Mouse (Mus musculus): ENCODE measurements around the gene Spem2. TPM values are rescaled to one million over a fixed set of nuclear protein-coding genes. Genes with fewer than 3 reads are reported as not detected.

The Spem2 gene
- not detected for polyA plus RNA-seq (2017; shearing (Covaris generic))

GRCm38 (mm10) chr11:69818365-69818764, at the start of gene Spem2:
TSS of gene Spem2 (minus strand) at chr11:69818465.

DNA sequence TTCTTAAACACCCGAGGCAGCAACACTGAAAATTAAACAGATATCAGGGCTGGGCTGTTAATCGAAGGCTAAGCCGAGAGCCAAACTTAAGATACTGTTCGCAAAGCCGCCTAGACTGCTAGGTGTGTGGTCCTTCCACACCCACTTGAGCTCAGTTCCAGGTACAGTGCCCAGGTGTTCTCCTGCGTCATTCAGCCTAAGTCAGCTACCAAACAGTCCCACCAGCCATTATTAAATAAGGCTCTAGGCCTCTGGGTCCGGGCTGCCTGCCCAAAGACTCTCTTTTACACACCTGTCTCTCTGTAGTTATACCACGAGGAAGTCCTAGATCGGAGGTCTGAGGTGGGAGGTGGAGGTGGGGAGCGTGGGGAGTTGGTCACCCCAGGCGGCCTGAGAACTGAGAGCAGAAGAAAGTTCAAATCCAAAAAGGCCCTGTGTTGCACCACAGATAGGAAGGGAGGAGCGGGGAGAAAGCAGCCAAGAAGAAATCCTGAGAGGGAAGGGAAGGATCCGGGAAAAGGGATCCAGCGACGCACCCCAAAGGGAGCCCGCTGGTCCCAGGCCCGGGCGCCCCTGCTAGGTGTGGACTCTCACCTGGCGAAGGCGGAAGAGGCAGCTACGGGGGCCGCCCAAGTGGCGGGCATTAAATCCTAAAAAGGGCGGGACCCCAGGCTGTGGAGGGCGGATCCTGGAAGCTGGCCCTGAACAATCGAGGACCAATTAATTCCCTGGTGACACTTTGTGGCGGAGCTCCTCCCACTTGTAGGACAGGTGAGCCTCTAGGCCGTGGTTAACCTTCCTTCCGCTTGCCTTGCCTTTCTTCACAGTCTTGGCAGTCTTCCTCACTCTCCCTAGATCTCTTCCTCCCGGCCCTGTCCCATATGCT, 40.1 kb upstream of the Spem2 start, which contains the start of gene Tnk1:
Gene Tnk1 (minus strand): TSS at position 618 of the 886 bp plus-strand sequence.

DNA sequence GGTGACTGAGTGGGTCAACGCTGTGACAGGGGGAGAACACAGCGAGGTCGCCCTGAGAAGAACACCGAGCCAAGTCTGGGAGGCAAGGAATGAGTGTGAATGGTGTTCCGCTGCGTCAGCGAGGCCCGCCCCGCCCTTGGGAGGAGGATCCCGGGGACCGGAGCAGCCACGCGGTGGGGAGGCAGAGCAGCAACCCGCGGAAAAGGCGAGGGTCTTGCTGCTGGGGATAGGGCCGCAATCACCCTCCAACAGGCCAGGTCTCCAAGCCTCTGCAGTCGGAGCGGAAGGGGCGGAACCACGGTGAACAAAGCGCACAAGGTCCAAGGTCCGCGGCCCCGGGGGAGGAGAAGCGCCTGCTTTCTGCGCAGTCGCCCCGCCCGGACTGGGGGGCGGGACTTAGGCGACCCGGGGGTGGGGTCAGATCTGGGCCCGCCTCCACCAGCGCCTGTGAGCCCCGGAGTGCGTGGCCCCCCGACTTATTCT, 28.0 kb upstream of the Spem2 start, which contains the start of gene Plscr3:
Gene Plscr3 (plus strand): TSS at position 179 of the 483 bp plus-strand sequence.

DNA sequence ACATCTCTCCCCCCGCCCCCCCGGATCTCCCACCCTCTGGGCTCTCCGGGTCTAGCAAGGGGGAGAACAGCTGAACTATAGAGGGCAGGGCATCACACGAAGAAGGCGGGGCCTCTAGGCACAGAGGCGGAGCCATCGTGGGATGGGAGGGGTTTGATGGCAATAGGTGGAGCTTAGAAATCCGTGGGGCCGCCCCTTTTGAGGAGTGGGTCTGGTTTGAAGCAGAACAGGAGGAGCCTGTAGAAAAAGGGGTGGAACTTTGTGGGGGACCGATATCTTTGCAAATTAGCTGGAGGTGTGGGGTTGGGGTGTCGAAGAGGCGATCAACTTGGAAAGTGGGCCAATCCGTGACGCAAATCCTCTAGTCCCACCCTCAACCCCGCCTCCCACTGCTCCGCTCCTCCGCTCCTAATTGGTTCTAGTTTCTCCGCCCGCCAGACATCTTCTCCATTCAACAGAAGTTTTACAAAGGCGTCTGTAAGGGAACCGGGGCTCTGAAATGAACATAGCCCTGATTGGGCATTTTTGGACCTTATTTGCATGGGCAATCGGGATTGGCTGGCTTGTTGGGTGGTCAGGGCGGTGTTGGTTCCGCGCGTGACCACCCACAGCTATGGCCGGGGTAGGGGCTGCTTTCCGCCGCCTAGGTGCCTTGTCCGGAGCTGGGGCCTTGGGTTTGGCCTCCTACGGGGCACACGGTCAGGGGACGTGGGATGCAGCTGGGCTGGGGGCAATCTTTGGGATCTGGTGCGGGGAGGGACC, 19.9 kb upstream of the Spem2 start, which contains the start of gene Tmem256:
Gene Tmem256 (plus strand): TSS at position 563 of the 762 bp plus-strand sequence.

GRCm38 (mm10) chr11:69837604-69837951, 19.3 kb upstream of the Spem2 start, which contains the start of gene Nlgn2:
TSS of gene Nlgn2 (minus strand) at chr11:69837784.

GRCm38 (mm10) chr11:69822080-69822479, 3.8 kb upstream of the Spem2 start, which contains the start of gene Spem1:
TSS of gene Spem1 (minus strand) at chr11:69822180.

DNA sequence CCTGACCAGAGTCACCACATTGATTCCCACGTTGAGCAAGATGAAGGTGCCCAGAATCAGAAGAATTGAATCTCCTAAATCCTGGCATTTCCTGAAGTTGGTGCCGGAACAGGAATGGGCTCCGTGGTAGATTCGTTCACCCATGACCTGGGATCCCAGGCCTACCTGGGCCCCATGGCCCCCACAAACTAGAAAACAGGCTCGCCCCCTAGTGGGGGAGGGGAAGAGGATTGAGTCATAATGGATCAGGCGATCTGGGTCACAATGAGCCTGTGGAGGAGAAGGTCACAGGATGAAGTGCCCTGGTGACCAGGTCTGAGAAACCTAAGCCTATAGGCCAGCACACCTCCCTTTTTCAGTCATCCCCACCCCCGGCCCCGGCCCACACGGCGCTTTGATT, 3.1 kb downstream of the Spem2 start, which contains the start of gene Gm39566:
Gene Gm39566 (minus strand): TSS at position 144 of the 400 bp plus-strand sequence.

GRCm38 (mm10) chr11:69804972-69805909, 13.0 kb downstream of the Spem2 start, which contains the start of gene Tmem102:
TSS of gene Tmem102 (minus strand) at chr11:69805624.

GRCm38 (mm10) chr11:69801379-69801977, 16.8 kb downstream of the Spem2 start, which contains the start of gene Fgf11:
TSS of gene Fgf11 (minus strand) at chr11:69801857.

DNA sequence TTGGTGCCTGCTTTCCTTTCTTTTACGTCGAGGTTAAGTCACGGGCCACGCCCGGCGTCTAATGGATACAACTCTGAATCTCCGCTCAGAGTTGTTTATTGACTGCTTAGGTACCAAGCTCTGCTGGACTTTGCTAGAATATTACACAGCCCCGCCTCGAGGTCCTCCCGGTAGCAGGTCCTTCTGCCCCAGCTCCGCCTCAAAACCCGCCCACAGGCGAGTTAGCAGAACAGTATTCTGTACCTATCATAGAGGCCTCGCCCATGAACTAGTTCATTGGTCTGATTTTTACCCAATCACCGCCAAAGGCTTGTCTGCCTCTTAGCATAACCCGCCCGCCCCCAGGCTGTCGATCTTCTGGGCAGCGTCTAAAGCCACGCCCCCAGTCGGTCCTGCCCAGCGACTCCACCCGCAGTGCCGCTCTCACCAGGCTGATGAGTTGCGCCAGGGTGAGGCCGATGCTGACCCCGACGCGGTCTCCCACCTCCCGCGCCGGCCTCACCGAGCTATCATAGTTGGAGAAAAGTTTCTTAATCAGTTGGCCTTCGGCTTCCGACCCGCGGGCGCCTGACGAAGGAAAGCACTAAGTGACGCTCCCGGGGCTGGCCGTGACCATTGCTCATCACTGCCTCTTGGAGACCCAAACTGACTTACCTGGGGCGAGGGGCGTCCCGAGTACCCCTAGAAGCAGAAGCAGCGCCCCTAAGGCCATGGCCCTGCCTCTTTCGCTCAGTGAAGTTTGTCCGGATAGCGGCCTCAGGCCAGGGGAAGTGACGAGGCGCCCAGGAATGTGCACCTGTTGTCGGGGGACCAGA, 22.9 kb downstream of the Spem2 start, which contains the start of gene Chrnb1:
Gene Chrnb1 (minus strand): TSS at position 776 of the 815 bp plus-strand sequence.

Other genes with a start within 250 kb of the Spem2 start
- 10 to 100 TPM; 19.2 to 31.5 TPM for gene Wrap53, start 238.2 kb downstream of the Spem2 start, polyA plus RNA-seq (2017; shearing (Covaris generic))
- gene Trp53, start 238.1 kb downstream of the Spem2 start, polyA plus RNA-seq (2017; shearing (Covaris generic)) = 100 to 1,000 TPM; 162 to 242 TPM
- gene Atp1b2, start 212.5 kb downstream of the Spem2 start, polyA plus RNA-seq (2017; shearing (Covaris generic)) = under 1 TPM in 1 of 2 experiments, not detected in 1; 0.14 TPM
- gene Shbg, start 200.6 kb downstream of the Spem2 start, polyA plus RNA-seq (2017; shearing (Covaris generic)) = under 1 TPM in 1 of 2 experiments, not detected in 1; 0.32 TPM
- not detected for gene Sat2, start 196.4 kb downstream of the Spem2 start, polyA plus RNA-seq (2017; shearing (Covaris generic))
- 10 to 100 TPM; 49.1 to 52.6 TPM for gene Fxr2, start 185.5 kb downstream of the Spem2 start, polyA plus RNA-seq (2017; shearing (Covaris generic))
- gene Sox15, start 163.2 kb downstream of the Spem2 start, polyA plus RNA-seq (2017; shearing (Covaris generic)) = not detected
- 10 to 100 TPM; 78.8 to 82.1 TPM for gene Mpdu1, start 155.8 kb downstream of the Spem2 start, polyA plus RNA-seq (2017; shearing (Covaris generic))
- gene Cd68, start 152.3 kb downstream of the Spem2 start, polyA plus RNA-seq (2017; shearing (Covaris generic)) = 10 to 100 TPM in 1 of 2 experiments, 1 to 10 TPM in 1; 5.9 to 15.7 TPM
- gene Eif4a1, start 146.0 kb downstream of the Spem2 start, polyA plus RNA-seq (2017; shearing (Covaris generic)) = 100 to 1,000 TPM; 550 to 657 TPM
- 10 to 100 TPM; 47.4 to 49.1 TPM for gene Senp3, start 136.4 kb downstream of the Spem2 start, polyA plus RNA-seq (2017; shearing (Covaris generic))
- under 1 TPM; 0.13 to 0.34 TPM for gene Tnfsf13, start 132.7 kb downstream of the Spem2 start, polyA plus RNA-seq (2017; shearing (Covaris generic))
- under 1 TPM; 0.31 to 0.42 TPM for gene Tnfsf12, start 122.6 kb downstream of the Spem2 start, polyA plus RNA-seq (2017; shearing (Covaris generic))
- gene Tnfsfm13, start 122.4 kb downstream of the Spem2 start, polyA plus RNA-seq (2017; shearing (Covaris generic)) = under 1 TPM; 0.08 to 0.44 TPM
- gene Polr2a, start 59.8 kb downstream of the Spem2 start, polyA plus RNA-seq (2017; shearing (Covaris generic)) = 10 to 100 TPM; 30.9 to 45.6 TPM
- gene Slc35g3, start 56.5 kb downstream of the Spem2 start, polyA plus RNA-seq (2017; shearing (Covaris generic)) = not detected
- 1 to 10 TPM; 4.9 to 5.8 TPM for gene Zbtb4, start 52.6 kb downstream of the Spem2 start, polyA plus RNA-seq (2017; shearing (Covaris generic))
- 1 to 10 TPM; 1.6 to 3.6 TPM for gene Chrnb1, start 22.5 kb downstream of the Spem2 start, polyA plus RNA-seq (2017; shearing (Covaris generic))
- gene Fgf11, start 16.6 kb downstream of the Spem2 start, polyA plus RNA-seq (2017; shearing (Covaris generic)) = not detected
- under 1 TPM in 1 of 2 experiments, not detected in 1; 0.38 TPM for gene Tmem102, start 12.8 kb downstream of the Spem2 start, polyA plus RNA-seq (2017; shearing (Covaris generic))
- not detected for gene Gm39566, start 3.2 kb downstream of the Spem2 start, polyA plus RNA-seq (2017; shearing (Covaris generic))
- gene Spem1, start 3.7 kb upstream of the Spem2 start, polyA plus RNA-seq (2017; shearing (Covaris generic)) = not detected
- gene Nlgn2, start 19.3 kb upstream of the Spem2 start, polyA plus RNA-seq (2017; shearing (Covaris generic)) = under 1 TPM; 0.24 to 0.34 TPM
- 100 to 1,000 TPM; 109 to 131 TPM for gene Tmem256, start 20.0 kb upstream of the Spem2 start, polyA plus RNA-seq (2017; shearing (Covaris generic))
- 10 to 100 TPM; 19.0 to 36.8 TPM for gene Plscr3, start 27.9 kb upstream of the Spem2 start, polyA plus RNA-seq (2017; shearing (Covaris generic))
- not detected for gene Tnk1, start 40.3 kb upstream of the Spem2 start, polyA plus RNA-seq (2017; shearing (Covaris generic))
- gene Tmem95, start 59.6 kb upstream of the Spem2 start, polyA plus RNA-seq (2017; shearing (Covaris generic)) = not detected
- gene Kctd11, start 62.9 kb upstream of the Spem2 start, polyA plus RNA-seq (2017; shearing (Covaris generic)) = 1 to 10 TPM in 1 of 2 experiments, under 1 TPM in 1; 0.39 to 3.3 TPM
- 100 to 1,000 TPM; 299 to 487 TPM for gene Acap1, start 77.1 kb upstream of the Spem2 start, polyA plus RNA-seq (2017; shearing (Covaris generic))
- 1 to 10 TPM; 1.5 to 4.2 TPM for gene 2810408A11Rik, start 82.5 kb upstream of the Spem2 start, polyA plus RNA-seq (2017; shearing (Covaris generic))
- gene Neurl4, start 82.6 kb upstream of the Spem2 start, polyA plus RNA-seq (2017; shearing (Covaris generic)) = 1 to 10 TPM; 5.2 to 6.2 TPM
- 100 to 1,000 TPM; 148 to 174 TPM for gene Gps2, start 95.4 kb upstream of the Spem2 start, polyA plus RNA-seq (2017; shearing (Covaris generic))
- 1,000 to 10,000 TPM; 1,226 to 1,635 TPM for gene Eif5a, start 103.5 kb upstream of the Spem2 start, polyA plus RNA-seq (2017; shearing (Covaris generic))
- gene Ybx2, start 117.3 kb upstream of the Spem2 start, polyA plus RNA-seq (2017; shearing (Covaris generic)) = not detected
- not detected for gene Slc2a4, start 129.7 kb upstream of the Spem2 start, polyA plus RNA-seq (2017; shearing (Covaris generic))
- gene Cldn7, start 146.3 kb upstream of the Spem2 start, polyA plus RNA-seq (2017; shearing (Covaris generic)) = under 1 TPM in 1 of 2 experiments, not detected in 1; 0.49 TPM
- gene Ctdnep1, start 162.7 kb upstream of the Spem2 start, polyA plus RNA-seq (2017; shearing (Covaris generic)) = 100 to 1,000 TPM in 1 of 2 experiments, 10 to 100 TPM in 1; 88.2 to 126 TPM
- 100 to 1,000 TPM in 1 of 2 experiments, 10 to 100 TPM in 1; 57.5 to 119 TPM for gene Elp5, start 164.1 kb upstream of the Spem2 start, polyA plus RNA-seq (2017; shearing (Covaris generic))
- gene Gabarap, start 172.7 kb upstream of the Spem2 start, polyA plus RNA-seq (2017; shearing (Covaris generic)) = 100 to 1,000 TPM; 433 to 450 TPM
- gene Phf23, start 177.3 kb upstream of the Spem2 start, polyA plus RNA-seq (2017; shearing (Covaris generic)) = 10 to 100 TPM; 80.2 to 94.0 TPM
- 10 to 100 TPM; 14.2 to 22.1 TPM for gene Dvl2, start 182.1 kb upstream of the Spem2 start, polyA plus RNA-seq (2017; shearing (Covaris generic))
- gene Acadvl, start 196.9 kb upstream of the Spem2 start, polyA plus RNA-seq (2017; shearing (Covaris generic)) = 100 to 1,000 TPM; 104 to 130 TPM
- 1 to 10 TPM; 5.6 to 5.7 TPM for gene Dlg4, start 198.5 kb upstream of the Spem2 start, polyA plus RNA-seq (2017; shearing (Covaris generic))
- gene Asgr1, start 235.6 kb upstream of the Spem2 start, polyA plus RNA-seq (2017; shearing (Covaris generic)) = not detected

Measured in activated CD4-positive, CD25-positive, alpha-beta regulatory T cell (primary cell).